Mouse (Mus musculus) thymus, postnatal 14 days (tissue): ENCODE data around the gene Col4a1.

Experiments
- DNase-seq: peaks from one replicate; pipeline ENCODE4 v3.0.0; 2021

The Col4a1 gene

DNA sequence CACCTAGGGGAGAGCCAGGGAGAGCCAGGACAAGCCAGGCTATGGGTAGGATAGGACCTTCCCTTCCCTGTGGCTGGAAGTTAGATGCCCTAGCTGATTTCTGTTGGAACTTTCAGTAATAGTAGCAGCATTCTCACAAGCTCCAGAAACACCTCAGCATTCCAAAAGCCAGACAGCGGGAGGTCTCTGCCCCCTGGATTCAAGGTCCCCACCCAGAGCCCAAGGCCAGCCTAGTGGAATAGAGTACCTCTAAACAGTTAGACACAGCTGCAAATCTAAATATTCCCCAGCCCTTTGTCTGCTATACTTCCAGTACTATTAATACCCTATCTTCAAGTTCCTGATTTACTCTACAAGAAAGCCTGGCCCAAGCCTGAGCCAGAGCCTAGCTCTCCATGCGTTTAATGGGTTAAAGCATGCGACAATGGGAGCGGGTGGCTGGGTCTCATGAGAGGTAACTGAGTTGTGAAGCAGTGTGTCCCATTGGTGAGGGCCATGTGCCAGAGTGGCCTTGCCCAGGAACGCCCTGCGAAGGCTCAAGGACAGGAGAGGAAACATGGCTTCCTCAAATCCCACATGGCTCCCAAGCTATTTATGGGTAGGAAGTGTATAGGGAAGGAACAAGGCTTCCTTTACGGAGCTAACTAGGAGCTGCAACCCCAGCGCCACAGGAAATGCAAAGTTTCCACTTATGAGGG is 15.3 kb downstream of the Col4a1 start:
- DNase-seq, result no peak

DNA sequence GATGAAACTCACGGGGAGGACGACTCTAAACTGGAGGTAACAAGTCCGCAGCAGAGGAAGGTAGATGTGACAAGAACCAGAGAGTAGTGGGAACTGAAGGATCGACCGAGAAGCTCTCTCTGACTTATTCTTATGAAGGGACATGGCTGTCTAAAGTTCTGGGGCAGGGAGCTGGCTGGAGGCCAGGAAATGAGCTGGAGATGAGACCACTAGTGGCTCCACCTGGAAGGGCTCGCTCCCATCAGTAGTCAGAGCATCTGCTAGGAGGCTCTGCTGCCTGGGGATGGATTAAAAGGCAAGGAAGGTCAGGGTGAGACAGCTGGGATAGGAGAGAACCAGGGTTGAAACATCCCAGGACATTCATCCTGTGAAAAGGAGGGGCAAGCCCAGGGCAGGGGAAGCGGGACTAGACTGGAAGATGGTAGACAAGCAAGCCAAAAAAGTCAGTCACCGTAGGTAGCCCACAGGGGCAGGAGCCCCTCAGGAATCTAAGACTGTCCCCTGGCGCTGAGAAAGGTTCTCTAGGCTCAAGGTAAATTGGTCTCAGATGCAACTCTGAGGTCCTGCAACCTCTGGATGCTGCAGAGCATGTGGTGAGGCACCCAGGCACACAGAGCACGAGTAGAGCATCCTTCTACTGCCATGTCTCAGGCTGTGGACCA is 16.2 kb downstream of the Col4a1 start:
- no peak for DNase-seq

DNA sequence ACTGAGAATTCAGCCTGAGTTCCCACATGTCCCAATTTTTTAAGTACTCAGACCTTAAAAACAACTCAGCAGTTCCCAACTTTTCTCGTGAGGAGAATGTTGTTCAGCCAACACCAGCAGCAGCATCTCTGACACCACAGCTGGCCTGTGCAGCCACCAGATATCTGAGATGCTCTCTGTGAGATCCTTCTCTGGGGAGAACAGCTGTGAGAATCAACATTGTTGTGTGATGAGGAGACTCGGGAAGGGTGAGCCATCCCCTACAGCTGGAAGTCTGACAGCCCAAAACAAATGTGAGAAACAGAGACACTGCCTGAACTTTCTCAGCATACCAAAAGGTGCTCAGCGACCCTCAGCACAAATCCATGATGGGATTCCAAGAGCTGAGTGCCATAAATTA is 20.0 kb downstream of the Col4a1 start:
- DNase-seq, result no peak

DNA sequence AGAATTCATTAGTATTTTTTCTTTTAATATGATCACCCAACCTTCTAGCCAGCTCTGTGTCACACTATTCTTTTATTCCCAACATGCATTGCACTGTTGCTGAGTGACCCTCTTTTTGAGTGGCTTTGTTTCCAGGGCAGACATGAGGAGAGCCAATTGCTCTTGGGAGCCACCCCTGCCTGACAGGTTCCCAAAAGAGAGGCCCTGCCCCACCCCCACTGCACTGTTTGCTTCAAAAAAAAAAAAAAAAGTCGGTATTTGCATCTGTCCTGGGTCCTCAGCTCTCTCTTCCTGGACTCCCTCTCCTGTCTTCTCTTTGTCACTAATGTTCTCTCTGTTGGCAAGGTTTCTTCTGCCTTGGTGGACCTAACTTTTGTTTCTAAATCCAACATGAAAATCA is 22.1 kb downstream of the Col4a1 start:
- no peak for DNase-seq

DNA sequence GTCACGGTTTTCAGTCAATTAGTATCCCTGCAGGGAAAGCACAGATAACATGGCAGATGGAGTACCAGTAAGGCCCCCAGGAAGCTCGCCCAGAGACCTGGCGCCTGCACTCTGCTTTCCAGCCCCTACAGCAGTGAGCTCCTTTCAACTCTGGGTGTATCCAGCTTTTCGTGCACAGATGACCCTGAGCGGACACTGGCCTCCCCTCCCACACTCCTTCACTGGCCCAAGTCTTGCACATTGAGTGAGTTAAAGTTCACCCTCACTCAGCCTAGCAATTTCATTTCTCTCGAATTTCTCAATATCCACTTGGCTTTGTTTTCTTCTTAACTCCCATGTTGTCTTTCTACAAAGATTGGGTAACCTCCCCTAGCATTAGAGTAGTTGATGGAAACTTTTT is 24.3 kb downstream of the Col4a1 start:
- DNase-seq, result no peak

DNA sequence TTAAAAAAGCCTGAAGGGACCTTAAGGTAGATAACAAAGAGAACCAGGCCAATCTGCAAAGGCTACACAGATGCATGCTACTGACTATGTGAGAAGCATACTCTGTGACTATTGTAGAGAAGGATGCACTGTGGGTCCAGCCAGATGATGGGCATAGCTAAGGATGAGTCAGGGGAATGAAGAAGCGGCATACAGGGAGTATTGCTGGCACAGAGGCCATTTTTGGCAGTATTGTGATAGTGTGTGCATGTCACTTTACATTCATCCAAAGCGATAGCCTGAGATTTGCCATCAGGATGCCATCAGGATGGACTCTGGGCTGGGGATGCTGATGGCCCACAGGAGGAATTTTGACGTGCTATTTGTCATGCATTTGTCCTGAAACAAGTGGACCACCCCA is 25.5 kb downstream of the Col4a1 start:
- DNase-seq, result no peak

DNA sequence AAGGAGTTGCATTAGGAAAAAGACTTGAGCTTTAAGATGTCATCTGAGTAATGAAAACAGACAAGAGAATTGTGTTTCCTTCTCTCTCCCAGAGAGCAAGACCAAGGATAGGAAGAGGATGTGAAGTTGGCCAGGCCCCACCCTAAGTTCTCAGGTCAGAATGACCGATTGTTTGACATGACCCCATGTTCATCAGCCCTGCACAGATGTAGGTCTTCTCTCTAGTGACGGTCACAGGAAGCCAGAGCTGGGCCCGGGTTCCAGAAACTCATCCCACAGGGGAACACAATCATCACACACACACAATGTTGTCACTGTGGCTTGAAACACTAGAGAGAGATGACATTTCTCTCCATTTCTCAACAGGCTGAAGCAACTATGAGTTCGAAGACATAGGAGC is 27.2 kb downstream of the Col4a1 start:
- DNase-seq, result no peak

DNA sequence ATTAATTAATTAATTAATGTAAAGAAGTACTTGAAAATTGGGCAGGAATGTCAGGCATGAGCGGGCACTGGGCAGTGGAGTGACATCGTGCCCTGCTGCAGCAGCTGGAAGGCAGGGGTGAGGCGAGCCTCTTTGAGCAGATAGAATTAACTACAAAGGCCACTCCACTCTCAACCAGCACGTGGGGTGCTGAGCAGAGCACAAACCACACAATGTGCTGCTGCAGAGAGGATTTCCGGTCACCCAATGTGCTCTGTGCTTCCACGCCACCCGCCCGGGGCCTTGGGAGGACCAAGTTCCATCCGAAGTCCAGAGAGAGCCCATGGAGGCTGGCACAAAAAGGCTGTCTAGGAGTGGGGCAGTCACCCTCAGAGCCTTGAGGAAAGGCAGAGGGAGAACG is 29.4 kb downstream of the Col4a1 start:
- no peak for DNase-seq

DNA sequence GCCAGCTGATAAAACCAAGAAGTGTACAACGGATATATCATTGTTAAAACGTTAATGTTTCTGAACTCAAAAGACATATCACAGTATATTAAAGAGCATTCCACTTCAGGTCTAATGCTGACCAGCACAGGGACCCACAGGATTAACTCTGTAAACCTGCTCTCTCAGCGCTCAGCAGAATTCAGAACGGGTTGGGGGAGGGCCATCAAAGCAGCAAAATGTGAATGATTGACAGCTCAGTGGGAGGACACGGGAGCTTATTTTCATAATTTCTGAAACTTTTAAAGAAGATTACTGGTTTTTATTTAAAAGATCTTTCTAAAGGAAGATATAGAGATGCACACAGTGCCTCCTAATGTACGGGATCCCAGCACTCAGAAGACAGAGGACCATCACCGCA is 29.9 kb downstream of the Col4a1 start:
- DNase-seq, result no peak

DNA sequence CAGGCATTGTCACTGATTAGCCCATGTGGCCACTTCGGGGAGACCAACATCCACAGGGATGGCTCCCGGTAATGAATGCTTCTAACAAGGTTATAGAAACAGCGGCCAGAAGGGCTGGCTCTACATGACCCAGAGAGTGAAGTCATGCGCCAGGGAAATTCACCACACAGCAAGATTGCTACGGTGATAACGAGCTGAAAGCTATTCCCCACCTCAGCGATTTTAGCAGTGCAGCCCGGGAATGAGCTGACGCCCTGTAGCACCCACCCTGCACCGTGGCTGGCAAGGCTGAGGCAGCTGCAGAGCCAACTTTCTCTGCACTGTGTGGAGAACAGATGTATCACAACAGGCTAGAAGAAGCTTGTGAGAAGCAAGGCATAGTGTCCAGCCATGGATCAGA is 30.5 kb downstream of the Col4a1 start:
- no peak for DNase-seq

DNA sequence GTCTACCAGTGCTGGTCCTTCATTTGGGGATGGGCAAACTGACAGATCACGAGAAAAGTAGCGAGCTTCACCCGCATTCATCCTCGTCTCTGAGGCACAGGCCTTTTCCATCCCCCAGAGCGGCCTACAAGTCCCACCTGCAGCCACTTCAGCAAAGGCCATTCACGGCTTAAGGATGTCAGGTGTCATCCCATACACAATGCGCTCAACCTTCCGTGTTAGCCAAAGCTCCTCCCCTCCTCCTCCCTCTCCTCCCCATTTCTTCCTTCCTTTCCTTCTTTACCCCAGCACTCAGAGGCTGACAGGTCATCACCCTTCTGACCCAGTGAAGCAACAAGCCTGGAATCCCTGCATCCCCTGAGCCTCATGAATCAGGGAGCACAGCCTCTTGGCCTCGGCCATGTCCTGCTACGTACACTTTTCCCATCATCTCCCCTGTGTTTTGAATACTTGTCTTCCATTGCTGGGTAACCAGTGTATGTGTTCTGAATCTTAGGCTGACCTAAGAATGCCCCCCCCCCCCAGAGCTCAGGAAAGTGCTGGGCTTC is 31.8 kb downstream of the Col4a1 start:
- no peak for DNase-seq

DNA sequence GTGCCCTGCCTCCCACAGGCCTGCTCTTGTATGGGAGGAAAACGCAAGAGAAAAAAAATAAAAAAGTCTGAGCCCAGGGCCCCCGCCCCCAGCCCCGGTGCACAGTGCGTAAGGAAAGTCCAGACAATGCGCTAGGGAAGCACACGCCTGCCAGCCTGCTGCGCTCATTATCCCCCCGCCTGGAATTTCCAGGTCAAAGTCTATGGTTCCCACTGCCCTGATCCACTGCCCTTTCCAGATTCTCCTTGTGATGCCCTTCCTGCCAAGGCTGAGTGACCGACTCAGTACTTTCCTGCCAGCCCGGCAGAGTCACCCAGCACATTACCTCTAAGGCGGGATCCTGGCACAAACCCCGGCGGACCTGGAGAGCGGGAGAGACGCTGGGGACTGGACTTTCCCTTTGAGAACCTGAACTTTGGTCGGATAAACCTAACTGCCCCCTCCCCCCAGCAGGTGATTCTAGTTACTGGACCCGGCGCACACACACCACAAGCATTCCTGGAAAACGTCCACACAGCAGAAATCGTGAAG is 33.3 kb downstream of the Col4a1 start:
- no peak for DNase-seq

DNA sequence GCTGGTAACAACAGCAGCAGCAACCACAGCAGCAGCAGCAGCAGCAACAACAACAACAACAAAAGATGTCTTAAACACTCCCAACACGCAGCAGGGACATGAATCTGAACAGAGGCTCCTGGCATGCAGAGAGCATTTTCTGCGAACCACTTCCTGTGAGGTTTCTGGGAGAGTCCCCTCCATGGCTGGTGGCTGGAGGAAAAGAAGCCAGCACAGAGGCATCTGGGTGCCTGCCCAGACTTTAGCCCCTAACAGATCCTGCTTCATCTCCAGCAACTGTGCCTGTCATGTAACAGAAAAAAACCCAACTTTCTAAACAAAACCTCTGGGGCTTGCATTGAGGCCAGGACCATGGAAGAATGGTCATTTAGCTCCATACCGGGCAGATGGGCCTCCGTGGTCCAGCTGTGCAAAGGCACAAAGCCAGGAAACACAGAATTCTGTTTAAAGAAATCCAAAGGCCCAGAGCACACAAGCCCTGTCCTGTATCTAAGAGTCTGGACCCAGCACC is 34.5 kb downstream of the Col4a1 start:
- DNase-seq, result peak; percentile 4

DNA sequence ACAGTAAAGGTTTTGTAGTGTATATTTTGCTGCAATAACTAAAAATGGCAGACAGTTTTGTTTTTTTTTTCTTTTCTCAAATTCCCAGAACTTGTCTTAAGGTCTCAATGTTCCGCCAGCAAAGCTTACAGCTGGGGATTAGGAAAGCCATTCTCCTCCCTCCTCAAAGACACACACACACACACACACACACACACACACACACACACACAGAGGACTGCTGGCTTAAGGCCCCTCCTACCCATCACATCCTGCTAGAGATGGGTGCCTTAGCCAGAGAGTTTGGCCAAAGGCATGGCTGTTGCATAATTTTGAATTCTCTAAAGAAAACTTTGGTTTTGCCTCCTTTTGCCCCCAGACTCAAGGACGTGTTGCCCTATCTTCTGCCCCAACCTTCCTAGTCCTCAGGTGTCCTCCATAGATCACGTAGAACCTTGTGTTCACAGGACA is 35.0 kb downstream of the Col4a1 start:
- DNase-seq, result no peak

DNA sequence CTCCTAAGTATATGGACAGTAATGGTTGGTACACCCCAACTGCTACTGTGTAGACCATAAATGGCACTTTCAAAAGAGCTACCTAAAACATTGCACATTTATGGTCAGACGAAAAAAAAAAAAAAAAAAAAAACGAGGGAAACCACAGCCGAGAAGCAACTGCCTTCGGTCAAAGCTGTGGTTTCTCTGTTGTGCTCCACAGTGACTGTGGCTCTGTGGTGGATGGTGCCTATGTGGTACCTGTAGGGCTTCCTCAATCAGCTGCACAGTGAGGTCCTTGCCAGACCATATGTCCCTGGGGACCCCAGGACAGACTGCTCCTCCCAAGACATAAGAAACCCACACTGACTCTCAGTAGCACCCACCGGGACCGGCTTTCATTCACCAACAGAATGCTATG is 36.3 kb downstream of the Col4a1 start:
- DNase-seq, result no peak

DNA sequence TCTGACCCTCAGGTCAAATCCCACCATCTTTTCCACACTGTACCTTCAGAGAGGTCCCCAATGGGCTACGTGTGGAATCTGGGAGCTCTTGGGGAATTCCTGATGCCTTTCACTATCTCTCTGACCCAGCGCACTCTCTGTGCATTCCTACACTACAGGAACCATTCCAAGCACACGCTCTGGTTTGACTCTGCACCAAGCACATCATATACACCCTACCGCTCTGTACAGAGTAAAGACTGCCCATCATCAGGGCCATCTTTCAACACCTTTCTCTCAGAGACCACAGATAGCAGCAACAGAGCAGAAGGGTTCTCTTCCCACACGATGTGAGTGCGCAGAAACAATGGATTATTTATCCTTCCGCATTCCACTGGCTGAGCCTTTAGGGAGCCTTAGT is 38.2 kb downstream of the Col4a1 start:
- DNase-seq, result no peak

DNA sequence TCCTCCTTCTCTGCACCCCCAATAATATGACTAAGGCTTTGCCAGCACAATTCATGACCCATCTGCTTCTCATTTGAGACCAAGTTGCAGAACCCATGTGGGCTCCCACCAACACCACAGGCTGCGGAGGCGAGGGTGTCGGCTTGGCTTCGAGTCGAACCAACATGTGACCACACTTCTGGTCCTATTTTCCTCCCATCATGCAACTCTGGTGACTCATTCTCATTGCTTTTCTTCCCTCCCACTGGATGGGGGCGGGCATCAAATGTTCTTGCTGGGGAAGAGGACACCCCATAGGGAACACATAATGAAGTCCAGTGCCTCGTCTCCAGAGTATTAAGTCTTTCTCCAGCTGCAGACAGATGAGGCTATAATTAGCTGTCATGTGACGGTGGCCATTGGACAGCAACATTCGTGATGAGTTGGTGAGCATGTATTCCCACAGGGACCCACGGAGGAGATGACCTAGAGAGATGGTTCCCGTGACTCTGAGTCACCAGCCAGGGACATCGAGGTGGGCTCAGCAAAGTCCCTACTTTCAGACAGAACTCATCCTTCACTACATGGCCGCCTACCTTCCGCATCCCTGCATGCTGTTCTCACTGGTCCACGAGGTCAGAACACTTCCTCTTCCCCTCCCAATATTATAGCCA is 39.0 kb downstream of the Col4a1 start:
- no peak for DNase-seq

DNA sequence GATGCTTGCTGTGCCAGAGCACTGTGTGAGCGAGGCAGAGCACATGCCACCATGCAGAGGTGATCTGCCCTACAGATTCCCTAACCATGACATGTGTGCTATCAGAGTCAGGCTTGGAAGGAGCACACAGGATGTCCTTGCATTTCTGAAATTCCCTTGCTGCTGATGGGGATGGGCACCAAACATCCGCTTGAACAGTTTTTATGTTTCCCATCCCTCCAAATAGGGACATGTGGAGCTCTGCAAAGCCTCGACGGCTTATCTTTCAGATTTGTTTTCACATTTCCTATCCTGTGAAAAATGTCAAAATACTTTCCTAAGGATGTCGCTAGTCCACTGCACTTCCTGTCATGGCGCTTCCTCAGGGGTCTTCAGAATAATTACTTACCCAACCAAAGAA is 40.4 kb downstream of the Col4a1 start:
- no peak for DNase-seq

DNA sequence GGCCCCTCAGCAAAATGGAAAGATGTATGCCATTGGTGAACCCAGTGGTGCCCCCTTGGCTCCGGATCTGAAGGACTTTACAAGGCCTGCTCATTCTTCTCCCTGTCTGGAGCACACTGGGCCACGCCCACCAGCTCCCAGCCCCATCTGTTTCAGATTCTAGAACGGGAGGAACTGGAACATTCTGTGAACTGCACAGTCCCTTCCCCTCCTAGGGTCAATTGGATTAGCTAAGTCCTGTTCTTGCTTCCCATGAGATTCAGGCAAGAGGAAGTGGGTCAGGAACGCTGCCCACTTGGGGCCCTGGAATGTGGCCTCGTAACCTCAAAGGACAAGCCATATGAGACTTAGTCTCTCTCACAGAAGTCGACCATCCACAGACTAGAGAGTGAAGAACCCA is 41.8 kb downstream of the Col4a1 start:
- DNase-seq, result no peak

DNA sequence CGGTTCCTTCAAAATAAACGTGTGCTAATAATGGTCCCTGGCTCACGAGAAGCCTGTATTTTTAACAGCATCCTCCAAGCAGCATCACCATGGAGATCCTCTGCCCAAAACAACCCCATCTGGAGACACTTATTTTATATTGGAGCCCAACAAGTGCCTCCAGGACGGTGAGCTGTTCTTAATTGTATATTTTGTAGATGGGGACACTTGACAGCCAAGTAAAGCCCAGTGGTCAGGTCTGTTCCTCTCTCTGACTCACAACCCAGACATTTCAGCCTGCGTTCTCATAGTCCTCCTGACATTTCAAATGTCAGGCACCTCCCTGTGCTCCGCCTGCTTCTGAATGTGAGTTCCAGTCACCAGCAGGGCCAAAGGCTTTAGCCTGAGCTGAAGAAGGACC is 43.9 kb downstream of the Col4a1 start:
- DNase-seq, result no peak

DNA sequence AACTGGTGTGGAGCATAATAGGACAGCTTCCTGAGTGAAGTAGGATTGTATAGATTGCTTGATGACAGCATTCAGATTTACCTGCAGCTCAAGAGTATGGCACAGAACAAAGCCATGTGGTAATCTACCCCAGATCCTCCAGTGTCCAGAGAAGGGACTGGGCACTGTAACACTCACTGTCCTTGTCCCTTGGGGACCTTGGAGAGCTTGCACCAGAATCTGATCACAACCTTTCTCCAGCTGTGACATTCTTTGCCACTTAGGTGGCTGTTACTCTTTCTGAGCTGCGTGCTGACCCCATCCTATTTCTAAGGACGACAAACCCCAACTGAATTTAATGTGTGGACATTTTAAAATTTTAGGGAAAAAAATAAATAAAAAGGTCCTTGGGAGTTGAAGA is 46.2 kb downstream of the Col4a1 start:
- no peak for DNase-seq

DNA sequence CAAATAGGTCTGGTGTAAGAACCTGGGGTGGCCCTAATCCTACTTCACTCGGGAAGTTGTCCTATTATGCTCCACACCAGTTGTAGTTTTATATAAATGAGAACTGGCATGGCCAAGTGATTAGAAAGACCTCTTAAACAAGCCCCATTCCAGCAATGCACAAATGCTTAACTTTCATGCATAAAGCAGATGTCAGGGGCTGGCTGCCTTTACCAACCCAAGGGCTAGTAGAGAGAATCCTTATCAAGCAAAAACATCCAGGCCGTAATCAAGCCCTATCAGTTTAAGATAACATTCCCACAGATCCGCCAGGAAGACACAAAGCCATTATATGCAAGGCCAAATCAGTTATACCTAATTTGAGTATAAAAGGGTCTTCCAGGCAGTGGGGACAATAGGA is 46.7 kb downstream of the Col4a1 start:
- no peak for DNase-seq

DNA sequence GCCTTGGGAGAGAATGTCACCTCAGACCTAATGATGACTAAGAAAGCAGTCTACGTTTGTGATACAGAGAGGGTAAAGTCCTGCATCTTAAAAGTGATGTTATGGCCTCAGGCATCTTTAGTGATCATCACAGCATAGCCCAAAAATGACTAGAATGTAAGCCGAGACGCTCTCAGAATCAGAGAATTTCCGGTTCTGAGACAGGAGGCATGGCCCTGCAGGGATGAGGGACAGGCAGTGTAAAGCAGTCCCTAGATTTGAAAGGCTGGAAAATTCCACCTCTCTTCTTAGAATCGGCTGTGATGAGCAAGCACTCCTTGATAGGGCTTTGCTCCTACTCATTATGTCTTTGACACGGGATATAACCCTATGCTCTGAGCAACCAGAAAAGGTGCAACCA is 48.8 kb downstream of the Col4a1 start:
- no peak for DNase-seq
